Mouse (Mus musculus) liver, adult 2 months (tissue): ENCODE measurements at regions not wholly inside any gene's neighbourhood (a gene's known extent, or its start where the extent isn't known, plus 50 kb on each side); places are given as distances from the start of the nearest gene placed in this dataset.

Experiments
- CTCF ChIP-seq: fragments of 200-500 bp; IDR thresholded peaks from 2 replicates; pipeline ENCODE4 v1.5.1; 2011; ENCODE audit warnings: low read depth, low read length, control low read depth
- POLR2A ChIP-seq: fragments of 200-500 bp; IDR thresholded peaks from 2 replicates; pipeline ENCODE4 v1.6.1; 2011; ENCODE audit warnings: low read length, control low read depth; ENCODE audit not compliant: insufficient read depth; ENCODE audit errors: extremely low read depth

DNA sequence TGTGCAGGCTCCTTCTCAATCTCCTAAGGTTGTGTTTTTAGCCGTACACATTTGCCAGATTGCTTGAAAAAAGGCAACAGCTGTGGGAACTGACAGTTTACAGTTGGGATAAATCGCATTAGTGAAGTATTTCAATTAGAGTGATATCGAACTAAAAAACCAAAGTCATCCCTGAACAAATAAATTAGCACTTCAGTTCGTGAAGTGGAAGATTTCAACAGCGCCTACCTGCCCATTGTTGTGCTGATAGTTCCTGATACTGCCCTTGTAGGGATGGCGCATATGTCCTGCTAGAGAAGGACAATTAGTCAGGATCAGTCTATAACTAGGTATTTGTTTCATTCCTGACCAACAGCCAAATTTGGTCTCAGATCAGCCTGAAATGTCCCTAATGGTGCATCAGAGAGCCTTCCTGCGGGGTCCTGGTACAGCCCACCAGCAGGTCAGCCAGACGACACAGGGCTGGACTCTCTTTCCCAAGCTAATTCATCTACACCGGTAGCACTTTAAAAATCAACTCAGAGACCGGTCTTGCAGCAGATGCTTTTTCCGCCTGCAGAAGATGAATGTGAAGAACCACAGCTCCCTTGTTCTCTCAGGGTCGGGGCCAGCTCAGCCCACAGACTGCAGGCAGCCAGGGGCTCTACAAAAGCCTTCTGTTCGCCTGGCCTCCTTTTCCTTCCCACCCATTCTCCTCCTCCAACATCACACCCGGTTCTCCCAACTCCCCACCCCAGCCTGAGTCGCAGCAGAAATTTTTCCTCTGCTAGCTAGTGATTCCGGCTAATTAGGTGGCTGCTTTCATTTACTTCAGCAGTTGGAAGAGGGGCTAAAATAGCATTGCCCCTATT lies 146.1 kb downstream of the Psat1 start:
- TF ChIP-seq CTCF: no peak
- no peak for TF ChIP-seq POLR2A
